Mouse (Mus musculus): Measurements from ENCODE around the gene Glmp. TPM values are rescaled to one million over a fixed set of nuclear protein-coding genes. Genes with fewer than 3 reads are reported as not detected.

Glmp gene
- polyA plus RNA-seq, 1 experiment from 2014 or later: 69.4 TPM

DNA sequence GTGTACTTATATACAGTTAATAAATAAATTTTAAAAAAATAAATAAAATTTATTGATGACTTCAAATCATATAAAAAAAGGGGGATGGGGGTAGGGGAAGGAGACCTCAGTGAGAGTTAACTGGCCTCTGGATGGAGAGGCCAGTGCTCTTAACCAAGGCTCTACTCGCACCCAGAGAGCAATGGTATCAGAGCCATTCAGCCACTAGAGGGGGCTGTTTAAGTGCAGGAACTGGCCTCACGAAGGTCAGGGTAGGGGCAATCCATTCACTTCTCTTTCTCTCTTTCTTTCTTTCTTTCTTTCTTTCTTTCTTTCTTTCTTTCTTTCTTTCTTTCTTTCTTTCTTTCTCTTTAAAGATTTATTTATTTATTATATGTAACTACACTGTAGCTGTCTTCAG is 6.5 kb downstream of the Glmp start:
- H3K36me3 ChIP-seq (ENCODE audit: control insufficient read depth, insufficient read depth, low read length): no peaks in the 10 kb centered on the region
- WGBS: 40% methylated on average over 2 of the region's 2 CpGs
- no peaks in the 10 kb centered on the region for H3K9me3 ChIP-seq (ENCODE audit: control insufficient read depth, low read length)
- no peak overlapping the region for H3K27ac ChIP-seq (ENCODE audit: low read depth, low read length)
- H3K4me2 ChIP-seq (replicated peaks; ENCODE audit: low read depth, low read length): no peak overlapping the region
- no peak for ATAC-seq (ENCODE audit: low FRiP score)
- no peak overlapping the region for H3K9ac ChIP-seq (ENCODE audit: low read depth, low read length)
- H3K4me3 ChIP-seq (ENCODE audit: low read depth, low read length): no peak overlapping the region
- peak; percentile 61 for DNase-seq (ENCODE audit: low spot score)
- H3K4me1 ChIP-seq (replicated peaks; ENCODE audit: control insufficient read depth, insufficient read depth, low read length): 0 out of 2 replicates have a peak, but pooled peaks cover 2% of the 10 kb centered on the region
- no peaks in the 10 kb centered on the region for H3K27me3 ChIP-seq (ENCODE audit: control insufficient read depth, insufficient read depth, low read length)

DNA sequence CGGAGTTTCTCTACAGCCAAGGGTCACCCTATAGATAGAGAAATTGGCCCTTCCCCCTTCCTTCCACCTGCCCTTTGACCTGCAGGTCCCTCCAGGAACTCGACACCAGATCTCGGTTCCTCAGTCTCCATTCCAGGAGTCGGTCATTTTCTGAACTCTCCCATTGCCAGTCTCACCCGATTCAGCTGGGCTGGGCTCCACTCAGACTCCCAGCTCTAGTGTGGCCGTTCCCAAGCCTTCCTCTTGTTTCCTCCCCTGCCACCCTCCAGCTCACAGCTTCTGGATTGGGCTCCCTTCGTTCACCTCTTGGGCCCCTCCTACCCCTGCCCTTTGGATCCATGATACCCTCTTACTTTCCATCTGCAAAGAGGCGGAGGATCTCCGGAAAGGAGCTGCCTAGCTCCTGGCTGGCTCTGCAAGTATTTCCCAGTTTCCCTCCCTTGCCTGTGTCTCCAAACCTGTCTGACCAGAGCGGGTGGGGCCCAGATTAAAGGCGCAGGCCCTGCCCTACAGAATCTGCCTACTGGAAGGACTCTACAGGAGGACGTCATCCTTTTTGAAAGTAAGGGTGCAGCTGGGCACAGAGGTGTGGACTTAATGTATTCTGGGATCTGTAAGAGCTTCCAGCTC is 9.3 kb downstream of the Glmp start:
- DNase-seq (ENCODE audit: low spot score): no peak
- no peak overlapping the region for H3K27ac ChIP-seq (ENCODE audit: low read depth, low read length)
- H3K4me2 ChIP-seq (replicated peaks; ENCODE audit: low read depth, low read length): no peak overlapping the region
- no peaks in the 10 kb centered on the region for H3K36me3 ChIP-seq (ENCODE audit: control insufficient read depth, insufficient read depth, low read length)
- no peaks in the 10 kb centered on the region for H3K9me3 ChIP-seq (ENCODE audit: control insufficient read depth, low read length)
- H3K27me3 ChIP-seq (ENCODE audit: control insufficient read depth, insufficient read depth, low read length): no peaks in the 10 kb centered on the region
- H3K9ac ChIP-seq (ENCODE audit: low read depth, low read length): no peak overlapping the region
- H3K4me1 ChIP-seq (replicated peaks; ENCODE audit: control insufficient read depth, insufficient read depth, low read length): peaks cover 8% of the 10 kb centered on the region; the same call in 1 of the 2 replicates
- whole genome bisulfite sequencing: 52% methylated on average over 12 of the region's 12 CpGs
- no peak overlapping the region for H3K4me3 ChIP-seq (ENCODE audit: low read depth, low read length)
- ATAC-seq (ENCODE audit: low FRiP score): no peak

DNA sequence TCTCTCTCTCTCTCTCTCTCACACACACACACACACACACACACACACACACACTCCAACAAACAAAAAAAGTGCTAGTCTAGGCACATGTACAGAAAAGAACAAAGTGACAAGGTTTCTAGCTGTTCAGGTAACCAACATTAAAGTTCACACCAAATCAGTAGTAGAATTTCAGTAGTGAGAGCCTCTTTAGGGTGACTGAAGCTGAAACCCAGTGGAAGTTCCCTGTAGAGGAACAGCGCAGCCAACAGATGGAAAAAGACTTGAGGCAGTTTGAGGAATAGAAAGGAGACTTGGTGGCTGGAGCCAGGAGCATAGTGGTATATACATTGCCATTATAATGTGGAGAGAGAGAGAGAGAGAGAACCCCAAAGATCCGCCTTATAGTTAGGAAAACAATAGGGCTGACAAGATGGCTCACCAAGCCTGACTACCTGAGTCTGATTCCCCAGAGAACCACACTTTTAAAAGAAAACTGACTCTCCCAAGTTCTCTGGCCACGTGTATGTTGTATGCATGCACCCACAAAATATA is 10.1 kb downstream of the Glmp start:
- Histone ChIP-seq H3K4me3 (ENCODE audit: low read depth, low read length) (peak overlapping the region; percentile 82), H3K27ac (ENCODE audit: low read depth, low read length) (no peak overlapping the region), H3K9me3 (ENCODE audit: control insufficient read depth, low read length) (no peaks in the 10 kb centered on the region), H3K4me1 (replicated peaks; ENCODE audit: control insufficient read depth, insufficient read depth, low read length) (peaks cover 8% of the 10 kb centered on the region; the same call in 1 of the 2 replicates), H3K27me3 (ENCODE audit: control insufficient read depth, insufficient read depth, low read length) (no peaks in the 10 kb centered on the region), H3K4me2 (replicated peaks; ENCODE audit: low read depth, low read length) (peak overlapping the region; percentile 40), H3K36me3 (ENCODE audit: control insufficient read depth, insufficient read depth, low read length) (no peaks in the 10 kb centered on the region), H3K9ac (ENCODE audit: low read depth, low read length) (peak overlapping the region; percentile 94)
- WGBS: 38% methylated on average over 3 of the region's 3 CpGs
- no peak for DNase-seq (ENCODE audit: low spot score)
- no peak for ATAC-seq (ENCODE audit: low FRiP score)

DNA sequence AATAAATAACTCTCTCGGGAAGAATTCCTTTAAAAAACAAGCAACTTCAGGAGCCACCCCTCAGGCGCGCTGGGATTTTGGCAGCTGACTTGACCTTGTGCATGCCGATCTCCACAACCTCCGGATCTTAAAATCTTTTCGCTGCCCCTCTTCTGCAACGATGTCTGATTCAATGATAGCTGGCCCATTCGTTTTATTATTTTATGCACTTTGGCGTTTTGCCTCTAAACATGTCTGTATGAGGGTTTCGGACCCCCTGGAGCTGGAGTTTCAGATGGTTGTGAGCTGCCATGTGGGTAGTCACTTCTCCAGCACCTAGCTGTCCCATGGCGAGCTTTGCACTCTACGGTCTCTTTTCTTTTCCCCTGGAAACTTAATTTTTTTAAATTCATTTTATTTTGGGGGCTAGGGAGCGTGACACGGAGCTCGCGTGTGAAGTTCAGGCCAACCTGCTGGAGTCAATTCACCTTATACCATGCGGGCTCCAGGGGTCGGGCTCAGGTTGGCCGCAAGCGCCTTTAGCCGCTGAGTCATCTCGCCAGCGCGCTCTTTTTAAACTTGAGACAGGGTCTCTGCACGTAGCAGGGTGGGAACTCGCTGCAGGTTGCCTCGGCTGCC is 10.7 kb downstream of the Glmp start:
- H3K9me3 ChIP-seq (ENCODE audit: control insufficient read depth, low read length): no peaks in the 10 kb centered on the region
- no peaks in the 10 kb centered on the region for H3K36me3 ChIP-seq (ENCODE audit: control insufficient read depth, insufficient read depth, low read length)
- no peak for DNase-seq (ENCODE audit: low spot score)
- 1% methylated on average over 27 of the region's 27 CpGs for WGBS
- H3K27me3 ChIP-seq (ENCODE audit: control insufficient read depth, insufficient read depth, low read length): no peaks in the 10 kb centered on the region
- H3K4me1 ChIP-seq (replicated peaks; ENCODE audit: control insufficient read depth, insufficient read depth, low read length): peaks cover 8% of the 10 kb centered on the region; the same call in 1 of the 2 replicates
- peak overlapping the region; percentile 40 for H3K4me2 ChIP-seq (replicated peaks; ENCODE audit: low read depth, low read length)
- H3K9ac ChIP-seq (ENCODE audit: low read depth, low read length): peak overlapping the region; percentile 94
- H3K4me3 ChIP-seq (ENCODE audit: low read depth, low read length): peak overlapping the region; percentile 82
- peak; percentile 51 for ATAC-seq (ENCODE audit: low FRiP score)
- H3K27ac ChIP-seq (ENCODE audit: low read depth, low read length): peak overlapping the region; percentile 87

DNA sequence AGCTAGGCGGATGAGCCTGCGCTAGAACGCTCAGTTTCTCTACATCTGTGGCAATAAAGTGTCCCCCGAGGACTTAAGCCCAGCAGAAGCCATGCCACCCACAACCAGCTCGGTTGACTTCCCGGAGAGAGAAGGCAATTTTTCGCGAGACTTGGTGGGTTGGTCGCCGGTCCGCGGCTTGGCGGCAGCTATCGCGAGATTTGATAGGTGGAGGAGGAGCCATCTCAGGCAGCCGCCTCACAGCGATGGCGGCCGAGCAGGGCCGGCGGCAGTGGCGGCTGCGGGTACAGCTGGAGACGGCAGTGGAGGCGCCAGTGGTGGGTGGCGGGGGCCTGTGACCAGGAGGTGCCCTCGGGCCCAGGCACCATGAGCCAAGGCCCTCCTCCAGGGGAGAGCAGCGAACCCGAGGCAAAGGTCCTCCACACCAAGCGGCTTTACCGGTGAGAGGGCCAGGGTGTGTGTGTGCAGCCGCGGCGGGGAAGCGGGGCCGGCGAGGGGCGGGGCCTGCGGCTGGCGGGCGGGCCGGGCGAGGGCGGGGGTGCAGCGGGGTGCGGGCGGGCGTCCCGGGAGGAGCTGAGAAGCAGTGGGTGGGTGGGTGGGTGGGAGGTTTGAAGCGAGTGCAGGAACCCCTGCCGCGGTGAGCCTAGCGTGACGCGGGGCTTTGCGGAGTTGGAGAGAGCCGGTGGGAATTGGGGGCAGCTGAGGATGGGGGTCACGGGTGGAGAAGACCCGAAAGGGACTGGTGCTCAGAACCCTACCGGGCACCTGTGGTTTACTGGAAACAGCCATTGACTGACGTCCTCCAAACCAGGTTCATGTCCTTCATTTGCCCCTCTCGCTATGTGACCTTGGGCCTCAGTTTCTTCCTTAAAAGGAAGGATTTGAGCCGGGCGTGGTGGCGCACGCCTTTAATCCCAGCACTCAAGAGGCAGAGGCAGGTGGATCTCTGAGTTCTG is 11.5 kb downstream of the Glmp start, which contains the start of the genes Tmem79 and Smg5:
Tmem79 (minus strand) TSS at position 91 of the 956 bp plus-strand sequence.
Smg5 (plus strand) TSS at position 203 of the 956 bp plus-strand sequence.
- Histone ChIP-seq H3K36me3 (ENCODE audit: control insufficient read depth, insufficient read depth, low read length) (no peaks in the 10 kb centered on the region), H3K4me3 (ENCODE audit: low read depth, low read length) (peak within 1 kb of the TSS; percentile 82), H3K27me3 (ENCODE audit: control insufficient read depth, insufficient read depth, low read length) (no peaks in the 10 kb centered on the region), H3K4me2 (replicated peaks; ENCODE audit: low read depth, low read length) (peak within 1 kb of the TSS; percentile 53), H3K9ac (ENCODE audit: low read depth, low read length) (peak within 1 kb of the TSS; percentile 94), H3K9me3 (ENCODE audit: control insufficient read depth, low read length) (no peaks in the 10 kb centered on the region), H3K4me1 (replicated peaks; ENCODE audit: control insufficient read depth, insufficient read depth, low read length) (peaks cover 8% of the 10 kb centered on the region; the same call in 1 of the 2 replicates), H3K27ac (ENCODE audit: low read depth, low read length) (peak within 1 kb of the TSS; percentile 87)
- peak; percentile 95 for DNase-seq (ENCODE audit: low spot score)
- WGBS: 3% methylated on average over 58 of the region's 66 CpGs
- peak; percentile 92 for ATAC-seq (ENCODE audit: low FRiP score)

DNA sequence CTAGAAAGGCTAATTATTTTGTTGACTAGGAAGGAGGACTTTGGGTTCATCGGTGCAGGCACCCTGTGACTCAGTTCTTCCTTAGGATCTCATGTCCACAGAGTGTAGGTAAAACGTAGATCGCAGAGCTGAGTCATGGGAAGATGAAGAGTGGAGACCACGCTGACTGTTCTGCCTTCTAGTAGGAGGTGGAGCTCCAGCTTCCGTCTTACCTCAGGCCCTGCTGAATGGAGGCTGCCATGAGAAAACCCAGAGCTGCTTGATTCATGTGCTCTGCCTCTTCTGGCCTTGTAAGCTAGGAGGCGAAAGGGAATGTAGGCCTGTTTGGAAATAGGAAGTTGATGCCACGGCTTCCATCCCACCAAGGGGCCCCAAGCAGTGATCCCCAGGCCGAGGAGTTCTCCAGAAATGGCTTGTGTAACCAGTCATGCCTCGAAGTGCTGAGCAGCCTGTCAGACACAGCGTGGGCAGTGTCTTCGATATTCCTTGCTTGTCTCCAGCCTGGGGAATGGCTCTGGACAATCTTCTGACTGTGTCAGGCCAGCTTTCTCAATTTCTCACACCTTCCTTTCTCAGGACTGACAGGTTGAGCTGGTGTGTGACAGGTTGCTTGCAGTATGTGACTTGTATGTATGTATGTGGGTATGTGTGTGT is 12.7 kb downstream of the Glmp start:
- peaks cover 8% of the 10 kb centered on the region; the same call in 1 of the 2 replicates for H3K4me1 ChIP-seq (replicated peaks; ENCODE audit: control insufficient read depth, insufficient read depth, low read length)
- no peak overlapping the region for H3K27ac ChIP-seq (ENCODE audit: low read depth, low read length)
- H3K27me3 ChIP-seq (ENCODE audit: control insufficient read depth, insufficient read depth, low read length): no peaks in the 10 kb centered on the region
- H3K9ac ChIP-seq (ENCODE audit: low read depth, low read length): no peak overlapping the region
- H3K4me3 ChIP-seq (ENCODE audit: low read depth, low read length): 0 out of 2 replicates have a peak overlapping the region, but pooled peaks have one; percentile 3
- 90% methylated on average over 11 of the region's 11 CpGs for WGBS
- H3K36me3 ChIP-seq (ENCODE audit: control insufficient read depth, insufficient read depth, low read length): peaks cover 3% of the 10 kb centered on the region
- H3K9me3 ChIP-seq (ENCODE audit: control insufficient read depth, low read length): no peaks in the 10 kb centered on the region
- no peak for DNase-seq (ENCODE audit: low spot score)
- ATAC-seq (ENCODE audit: low FRiP score): no peak
- H3K4me2 ChIP-seq (replicated peaks; ENCODE audit: low read depth, low read length): no peak overlapping the region

DNA sequence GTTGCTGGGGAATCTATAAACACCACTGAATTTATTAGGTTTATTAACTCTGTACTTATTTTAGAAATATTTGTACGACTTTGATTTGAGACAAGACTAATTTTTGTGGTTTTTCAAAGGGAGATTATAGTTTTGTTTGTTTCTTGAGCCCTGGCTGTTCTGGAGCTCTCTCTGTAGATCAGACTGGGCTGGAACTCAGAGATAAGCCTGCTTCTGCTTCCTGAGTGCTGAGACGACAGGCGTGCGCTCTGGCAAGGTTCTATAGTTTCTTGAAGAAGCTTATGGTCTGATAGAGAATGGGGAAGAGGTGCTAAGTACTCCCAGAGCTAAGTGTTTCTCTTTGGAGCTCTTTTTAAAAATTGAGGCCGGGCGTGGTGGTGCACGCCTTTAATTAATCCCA is 13.5 kb downstream of the Glmp start:
- 97% methylated on average over 7 of the region's 7 CpGs for WGBS
- H3K4me3 ChIP-seq (ENCODE audit: low read depth, low read length): no peak overlapping the region
- H3K9ac ChIP-seq (ENCODE audit: low read depth, low read length): no peak overlapping the region
- no peak for ATAC-seq (ENCODE audit: low FRiP score)
- H3K36me3 ChIP-seq (ENCODE audit: control insufficient read depth, insufficient read depth, low read length): peaks cover 8% of the 10 kb centered on the region
- H3K9me3 ChIP-seq (ENCODE audit: control insufficient read depth, low read length): no peaks in the 10 kb centered on the region
- H3K4me2 ChIP-seq (replicated peaks; ENCODE audit: low read depth, low read length): no peak overlapping the region
- no peak overlapping the region for H3K27ac ChIP-seq (ENCODE audit: low read depth, low read length)
- no peaks in the 10 kb centered on the region for H3K27me3 ChIP-seq (ENCODE audit: control insufficient read depth, insufficient read depth, low read length)
- no peak for DNase-seq (ENCODE audit: low spot score)
- peaks cover 8% of the 10 kb centered on the region; the same call in 1 of the 2 replicates for H3K4me1 ChIP-seq (replicated peaks; ENCODE audit: control insufficient read depth, insufficient read depth, low read length)

DNA sequence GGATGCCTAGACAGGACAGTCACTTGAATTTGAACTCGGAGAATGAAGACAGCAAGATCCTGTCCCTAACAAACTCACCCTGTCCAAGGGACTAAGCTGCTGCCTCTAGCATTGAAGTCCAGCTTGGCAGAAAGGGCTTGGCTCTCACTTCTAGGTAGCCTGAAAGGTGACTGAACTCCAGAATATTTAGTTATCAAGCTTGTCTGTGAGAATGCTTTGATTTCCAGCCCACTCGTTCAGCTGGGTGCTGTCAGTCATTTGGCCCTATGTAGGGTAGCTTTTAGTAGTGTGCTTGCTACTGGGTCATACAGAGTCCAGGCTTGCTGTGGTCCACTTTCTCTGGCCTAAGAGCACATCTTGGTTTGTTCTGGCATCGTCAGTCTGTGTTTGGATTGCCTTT is 14.2 kb downstream of the Glmp start:
- H3K27ac ChIP-seq (ENCODE audit: low read depth, low read length): no peak overlapping the region
- WGBS: 84% methylated on average over 3 of the region's 3 CpGs
- H3K4me3 ChIP-seq (ENCODE audit: low read depth, low read length): no peak overlapping the region
- 0 out of 2 replicates have a peak overlapping the region, but pooled peaks have one; percentile 19 for H3K9ac ChIP-seq (ENCODE audit: low read depth, low read length)
- DNase-seq (ENCODE audit: low spot score) (no peak), ATAC-seq (ENCODE audit: low FRiP score) (no peak)
- H3K9me3 ChIP-seq (ENCODE audit: control insufficient read depth, low read length): no peaks in the 10 kb centered on the region
- H3K36me3 ChIP-seq (ENCODE audit: control insufficient read depth, insufficient read depth, low read length): peaks cover 8% of the 10 kb centered on the region
- no peak overlapping the region for H3K4me2 ChIP-seq (replicated peaks; ENCODE audit: low read depth, low read length)
- H3K27me3 ChIP-seq (ENCODE audit: control insufficient read depth, insufficient read depth, low read length): no peaks in the 10 kb centered on the region
- H3K4me1 ChIP-seq (replicated peaks; ENCODE audit: control insufficient read depth, insufficient read depth, low read length): peaks cover 8% of the 10 kb centered on the region; the same call in 1 of the 2 replicates
